Mouse (Mus musculus) C2C12 (cell line): ENCODE measurements around the gene Rpl12. TPM values are rescaled to one million over a fixed set of nuclear protein-coding genes. Genes with fewer than 3 reads are reported as not detected.

Source experiments
- H3K27me3 ChIP-seq: one replicate; pipeline ENCODE4 v1.6.1; 2011; ENCODE audit not compliant: control insufficient read depth, insufficient read depth, insufficient read length
- H3K36me3 ChIP-seq: one replicate; pipeline ENCODE4 v1.6.1; 2011; ENCODE audit not compliant: control insufficient read depth, insufficient read depth
- H3K4me3 ChIP-seq: one replicate; pipeline ENCODE4 v1.5.1; 2011; ENCODE audit warnings: mild to moderate bottlenecking, control low read depth; ENCODE audit not compliant: poor library complexity, insufficient read depth, severe bottlenecking
- H3K79me2 ChIP-seq: one replicate; pipeline ENCODE4 v1.6.1; 2011; ENCODE audit not compliant: control insufficient read depth, insufficient read depth
- H3K79me3 ChIP-seq: one replicate; pipeline ENCODE4 v1.6.1; 2011; ENCODE audit warnings: low read depth, control low read depth
- H3ac ChIP-seq: one replicate; pipeline ENCODE3; 2011; ENCODE audit warnings: low read depth; ENCODE audit not compliant: control insufficient read depth, insufficient read length
- CEBPB ChIP-seq: IDR thresholded peaks from one replicate; pipeline ENCODE4 v1.6.1; 2011; ENCODE audit warnings: low read depth, mild to moderate bottlenecking, control low read depth, moderate library complexity
- CTCF ChIP-seq: IDR thresholded peaks from one replicate; pipeline ENCODE4 v1.5.1; 2011; ENCODE audit not compliant: control insufficient read depth, insufficient read depth, insufficient read length
- FOSL1 ChIP-seq: IDR thresholded peaks from one replicate; pipeline ENCODE4 v1.8.0; 2011; ENCODE audit warnings: mild to moderate bottlenecking, low read length; ENCODE audit not compliant: poor library complexity, insufficient read depth, severe bottlenecking
- MAX ChIP-seq: IDR thresholded peaks from one replicate; pipeline ENCODE4 v1.6.1; 2011; ENCODE audit warnings: mild to moderate bottlenecking, control low read depth
- MYOD1 ChIP-seq: IDR thresholded peaks from one replicate; pipeline ENCODE4 v1.6.1; 2011; ENCODE audit warnings: low read depth; ENCODE audit not compliant: control insufficient read depth, insufficient read length
- MYOG ChIP-seq: IDR thresholded peaks from one replicate; pipeline ENCODE4 v1.6.1; 2011; ENCODE audit not compliant: control insufficient read depth, insufficient read length; ENCODE audit errors: extremely low read depth
- USF1 ChIP-seq: IDR thresholded peaks from one replicate; pipeline ENCODE4 v1.6.1; 2011; ENCODE audit warnings: low read depth, mild to moderate bottlenecking, control low read depth, moderate library complexity
- polyA plus RNA-seq: library from polyadenylated mRNA; unstranded; fragments of >200 nt; fragmentation: generic; extraction: Trizol; gene quantifications from one replicate; pipeline ENCODE4 v1.2.1, GENCODE M21; 2012; ENCODE audit warnings: missing spikeins

The Rpl12 gene
- polyA plus RNA-seq, 1 experiment = 3,677 TPM

- H3K79me2 ChIP-seq = peaks cover 58% of the 10 kb centered on the region
- peak overlapping the region; percentile 92 for H3K4me3 ChIP-seq
- no peak for TF ChIP-seq MYOD1
- no peak for TF ChIP-seq CEBPB
- no peak for TF ChIP-seq MYOG
- H3K27me3 ChIP-seq = no peaks in the 10 kb centered on the region
- H3K36me3 ChIP-seq = peaks cover 32% of the 10 kb centered on the region
- H3ac ChIP-seq = peak overlapping the region; percentile 58
- H3K79me3 ChIP-seq = peaks cover 34% of the 10 kb centered on the region
These were observed 3.5 kb downstream of the Rpl12 start for GRCm38 (mm10) chr2:32964659-32965457.

DNA sequence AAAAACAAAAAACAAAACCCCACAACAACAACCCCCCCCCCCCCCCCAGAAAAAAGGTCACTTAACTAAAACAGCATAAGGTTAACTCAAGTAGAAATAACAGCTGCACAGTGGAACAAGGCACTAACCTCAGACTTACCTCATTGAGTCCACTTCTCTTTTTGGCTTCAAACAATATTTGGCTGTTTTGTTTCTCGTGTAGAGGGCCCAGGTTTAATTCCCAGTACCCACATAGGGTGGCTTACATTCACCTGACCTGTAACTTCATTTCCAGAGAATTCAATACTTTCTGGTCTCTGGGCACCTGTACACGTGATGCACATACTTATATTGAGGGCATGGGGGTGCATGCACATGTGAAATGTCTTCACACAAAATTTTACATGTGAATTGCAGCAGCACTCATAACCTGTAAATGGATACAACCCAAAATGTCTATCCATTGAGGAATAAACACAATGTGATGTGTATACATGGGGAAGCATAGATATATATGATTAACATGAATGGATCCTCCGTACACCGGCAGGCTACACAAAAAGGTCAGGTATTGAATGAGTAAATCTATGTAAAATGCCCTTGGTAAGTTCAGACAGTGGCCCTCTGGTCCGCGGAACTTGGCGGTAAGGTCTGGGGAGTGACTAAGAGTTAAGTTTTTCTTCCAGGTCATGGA, 4.3 kb downstream of the Rpl12 start:
- Histone ChIP-seq H3K4me3 (no peak overlapping the region), H3K27me3 (no peaks in the 10 kb centered on the region), H3K79me2 (peaks cover 53% of the 10 kb centered on the region), H3K79me3 (peaks cover 31% of the 10 kb centered on the region), H3ac (no peak overlapping the region), H3K36me3 (peaks cover 32% of the 10 kb centered on the region)
- TF ChIP-seq MYOD1 = no peak
- TF ChIP-seq MAX = peak; percentile 25
- no peak for TF ChIP-seq MYOG
- peak; percentile 62 for TF ChIP-seq USF1

DNA sequence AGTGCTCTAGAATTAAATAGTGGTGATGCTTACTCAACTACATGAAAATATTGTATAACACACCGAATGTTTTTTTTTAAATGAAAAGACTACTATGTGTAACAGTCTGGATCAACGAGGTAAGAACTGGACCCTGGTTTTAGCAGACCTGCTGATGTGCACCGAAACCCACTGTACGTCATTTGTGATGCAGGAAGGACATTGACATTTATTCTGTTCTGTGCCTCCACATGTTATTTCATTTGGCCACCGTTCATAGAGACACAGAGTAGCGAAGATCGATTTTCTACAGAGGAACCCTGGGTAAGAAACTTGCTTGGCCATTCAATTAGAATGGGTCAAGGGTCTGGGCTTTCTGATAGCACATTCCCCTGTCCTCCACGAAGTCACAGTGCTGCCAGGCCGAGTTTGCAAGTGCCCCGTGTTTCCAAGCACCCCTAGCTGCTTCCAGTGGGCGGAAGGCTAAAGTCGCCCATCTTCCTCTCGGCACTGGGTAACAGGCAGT, 4.9 kb downstream of the Rpl12 start:
- H3ac ChIP-seq = peak overlapping the region; percentile 84
- peaks cover 47% of the 10 kb centered on the region for H3K79me2 ChIP-seq
- no peak for TF ChIP-seq MYOD1
- no peak for TF ChIP-seq USF1
- TF ChIP-seq MAX = no peak
- TF ChIP-seq CTCF = no peak
- TF ChIP-seq CEBPB = no peak
- TF ChIP-seq MYOG = no peak
- TF ChIP-seq FOSL1 = no peak
- peak overlapping the region; percentile 30 for H3K4me3 ChIP-seq
- H3K36me3 ChIP-seq = peaks cover 32% of the 10 kb centered on the region
- H3K79me3 ChIP-seq = peaks cover 29% of the 10 kb centered on the region
- no peaks in the 10 kb centered on the region for H3K27me3 ChIP-seq

DNA sequence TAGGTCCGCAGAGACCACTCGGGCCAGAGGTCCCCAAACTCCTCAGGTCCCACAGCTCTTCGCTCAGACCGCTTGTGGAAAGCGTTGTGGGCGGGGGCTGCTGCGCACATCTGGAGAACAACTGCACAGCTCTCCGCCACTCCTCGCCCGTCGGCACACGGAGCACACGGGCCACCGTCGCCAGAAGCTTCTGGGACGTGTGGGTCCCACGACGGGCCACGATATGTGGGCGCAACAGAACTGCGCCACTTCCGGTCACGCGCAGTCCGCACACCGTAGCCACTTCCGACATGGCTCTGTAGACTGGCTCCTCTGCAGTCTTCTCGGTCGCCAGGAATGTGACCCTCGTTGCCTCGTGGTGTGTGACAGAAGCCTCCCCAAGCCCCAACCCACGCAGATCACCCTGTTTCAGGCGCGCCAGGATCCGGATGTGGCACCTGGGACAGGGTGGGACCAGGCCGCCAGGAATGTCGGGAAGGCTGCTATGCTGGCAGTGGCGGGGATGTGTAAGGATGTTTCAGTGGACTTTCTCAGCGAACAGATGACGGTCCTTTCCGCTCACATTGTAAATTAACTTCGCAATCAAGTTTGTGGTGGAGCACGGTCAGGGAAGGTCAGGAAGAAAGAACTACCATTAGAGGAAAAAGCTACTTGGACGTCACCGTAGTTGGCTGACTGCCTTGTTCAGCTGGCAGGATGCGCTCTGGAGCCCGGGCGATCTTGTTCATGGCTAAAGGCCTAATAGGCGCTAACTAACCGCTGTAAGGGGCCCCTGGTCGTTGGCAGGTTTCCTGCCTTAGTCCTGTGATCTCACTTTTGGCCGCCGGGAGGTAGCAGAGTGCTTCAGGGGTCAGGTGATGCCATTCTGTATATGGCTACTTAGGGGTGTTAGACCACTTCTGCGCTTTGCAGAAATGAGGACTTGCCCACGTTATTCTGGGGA, 5.6 kb downstream of the Rpl12 start:
- Histone ChIP-seq H3ac (peak overlapping the region; percentile 84), H3K36me3 (peaks cover 31% of the 10 kb centered on the region), H3K27me3 (no peaks in the 10 kb centered on the region), H3K79me3 (peaks cover 25% of the 10 kb centered on the region), H3K79me2 (peaks cover 40% of the 10 kb centered on the region), H3K4me3 (peak overlapping the region; percentile 30)
- TF ChIP-seq FOSL1 = no peak
- TF ChIP-seq CTCF = peak; percentile 9
- peak; percentile 85 for TF ChIP-seq USF1
- peak; percentile 90 for TF ChIP-seq MAX

DNA sequence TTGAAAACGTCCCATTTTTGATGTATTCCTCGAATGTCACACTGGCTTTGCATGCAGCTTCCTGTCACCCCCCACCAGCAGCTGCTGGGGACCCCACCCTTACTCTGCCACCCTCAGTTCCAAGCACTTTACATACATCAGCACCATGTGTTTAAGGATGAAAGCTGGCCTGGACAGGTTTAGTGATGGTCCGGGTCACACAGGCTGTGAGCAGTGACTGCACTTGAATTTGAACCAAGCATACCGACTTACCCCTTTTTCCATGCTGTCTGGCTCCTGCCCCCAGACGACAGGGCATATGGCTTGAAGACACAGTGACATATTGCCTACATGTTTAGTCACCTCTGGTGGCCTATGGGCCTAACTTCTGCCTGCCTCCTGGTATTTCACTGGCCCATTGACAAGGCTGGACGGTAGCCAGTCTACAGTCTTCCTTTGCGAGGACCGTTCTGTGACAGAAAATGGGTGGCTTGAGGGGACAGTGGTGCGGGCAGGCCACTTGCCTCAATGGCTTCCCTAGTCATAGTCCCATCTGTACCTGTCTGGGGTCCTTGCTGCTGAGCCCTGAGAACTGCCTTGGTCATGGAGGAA, 6.8 kb downstream of the Rpl12 start:
- H3K27me3 ChIP-seq = no peaks in the 10 kb centered on the region
- H3K4me3 ChIP-seq = no peak overlapping the region

More for the DNA sequence above, 6.8 kb downstream of the Rpl12 start:
- Histone ChIP-seq H3K36me3 (peaks cover 19% of the 10 kb centered on the region), H3ac (no peak overlapping the region), H3K79me2 (peaks cover 28% of the 10 kb centered on the region), H3K79me3 (peaks cover 13% of the 10 kb centered on the region)
- TF ChIP-seq CTCF (no peak), CEBPB (no peak), MYOD1 (no peak), MAX (no peak), USF1 (no peak), MYOG (no peak), FOSL1 (no peak)
